Mouse (Mus musculus) spleen, adult 2 months (tissue): ENCODE results near the gene Mlxipl. TPM values are rescaled to one million over a fixed set of nuclear protein-coding genes. Genes with fewer than 3 reads are reported as not detected.
A peak's percentile ranks its signal among the peaks of the same experiment; 100 is the strongest.

Source experiments
- DNase-seq, 2 experiments: peaks; one replicate each; pipeline versions ENCODE4 v3.0.0 to v3.0.0-alpha.2; 2012 to 2021; ENCODE audit warnings: low spot score in 2 of 2, low read depth in 1 of 2
- H3K27ac ChIP-seq: fragments of 200-500 bp; 2 replicates; pipeline ENCODE4 v1.5.1; 2012; ENCODE audit warnings: low read length, inconsistent platforms; ENCODE audit not compliant: insufficient read depth
- H3K27me3 ChIP-seq: fragments of 200-500 bp; 2 replicates; pipeline ENCODE4 v1.6.1; 2012; ENCODE audit warnings: mild to moderate bottlenecking, moderate library complexity, low read length, inconsistent platforms; ENCODE audit not compliant: control insufficient read depth, insufficient read depth
- H3K36me3 ChIP-seq: fragments of 200-500 bp; 2 replicates; pipeline ENCODE4 v1.6.1; 2012; ENCODE audit warnings: mild to moderate bottlenecking, low read length, inconsistent platforms; ENCODE audit not compliant: control insufficient read depth, insufficient read depth
- H3K4me1 ChIP-seq: fragments of 200-500 bp; 2 replicates; pipeline ENCODE4 v1.6.1; 2011; ENCODE audit warnings: inconsistent platforms; ENCODE audit not compliant: control insufficient read depth, insufficient read depth, insufficient read length
- H3K4me3 ChIP-seq: fragments of 200-500 bp; 2 replicates; pipeline ENCODE4 v1.5.1; 2011; ENCODE audit warnings: mild to moderate bottlenecking, inconsistent platforms; ENCODE audit not compliant: insufficient read depth, insufficient read length; ENCODE audit errors: extremely low read depth
- CTCF ChIP-seq: fragments of 200-500 bp; IDR thresholded peaks from 2 replicates; pipeline ENCODE4 v1.5.1; 2011; ENCODE audit warnings: mild to moderate bottlenecking, inconsistent platforms; ENCODE audit not compliant: insufficient read depth, insufficient read length, insufficient replicate concordance; ENCODE audit errors: extremely low read depth
- POLR2A ChIP-seq: fragments of 200-500 bp; IDR thresholded peaks from 2 replicates; pipeline ENCODE4 v1.6.1; 2011; ENCODE audit warnings: low read depth, low read length, inconsistent platforms
- WGBS: fragments of 180-500 bp; shearing (Covaris S2); methylation state at CpG from one replicate; pipeline ENCODE4 v1.1.7; 2018; 5-methylcytosine and 5-hydroxymethylcytosine counted together
- polyA plus RNA-seq: library from polyadenylated mRNA; depleted of rRNA; stranded (reverse); fragments of >200 nt; gene quantifications from 2 replicates; pipeline ENCODE4 v1.2.3, GENCODE M21; 2012

Gene Mlxipl
- polyA plus RNA-seq, 1 experiment, result 1.2 TPM

DNA sequence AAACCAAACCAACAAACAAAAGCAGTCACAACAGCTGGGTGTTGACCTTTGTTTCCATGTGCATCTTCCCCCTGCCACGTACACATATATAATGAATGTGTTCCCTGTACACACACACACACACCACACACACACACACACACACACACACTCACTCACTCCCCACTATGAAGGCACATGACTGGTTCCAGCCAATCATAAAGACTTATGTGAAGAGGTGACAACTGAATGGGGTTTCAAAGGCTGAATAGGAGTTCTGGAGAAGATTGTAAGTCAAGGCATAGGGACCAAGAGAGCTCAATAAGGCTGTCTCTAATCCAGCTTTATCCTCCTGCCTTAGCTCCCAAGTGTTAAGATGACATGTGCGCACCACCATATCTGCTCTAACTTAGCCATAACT, 10.1 kb upstream of the Mlxipl start:
- Histone ChIP-seq H3K27me3 (peaks cover 7% of the 10 kb centered on the region), H3K4me1 (no peaks in the 10 kb centered on the region; the same call in 1 of the 2 replicates), H3K4me3 (no peak overlapping the region), H3K36me3 (no peaks in the 10 kb centered on the region), H3K27ac (no peak overlapping the region)
- TF ChIP-seq POLR2A (no peak), CTCF (no peak)
- 91% methylated on average over 2 of the region's 2 CpGs for WGBS
- no peak for DNase-seq

DNA sequence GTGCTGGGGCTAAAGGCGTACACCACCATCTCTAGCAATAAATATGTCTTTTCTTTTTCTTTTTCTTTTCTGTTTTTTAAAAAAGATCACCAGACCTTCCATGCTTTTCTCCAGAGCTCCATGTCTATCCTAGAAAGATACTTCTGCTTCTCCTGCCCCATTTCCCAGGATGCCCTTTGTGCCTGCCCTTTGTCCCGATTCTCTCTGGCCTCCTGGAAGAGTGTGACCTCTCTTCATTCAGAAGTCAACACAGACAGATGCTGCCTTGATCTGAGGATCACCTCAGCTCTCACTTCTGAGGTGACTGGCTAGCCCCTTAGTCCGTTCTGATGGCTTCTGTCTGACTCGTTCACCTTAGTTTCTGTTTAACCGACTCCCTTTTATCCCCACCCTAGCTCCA, 9.2 kb upstream of the Mlxipl start:
- 78% methylated on average over 5 of the region's 5 CpGs for WGBS
- TF ChIP-seq CTCF (no peak), POLR2A (no peak)
- Histone ChIP-seq H3K4me3 (no peak overlapping the region), H3K36me3 (no peaks in the 10 kb centered on the region), H3K4me1 (no peaks in the 10 kb centered on the region; the same call in 1 of the 2 replicates), H3K27me3 (peaks cover 7% of the 10 kb centered on the region), H3K27ac (no peak overlapping the region)
- DNase-seq, result no peak

DNA sequence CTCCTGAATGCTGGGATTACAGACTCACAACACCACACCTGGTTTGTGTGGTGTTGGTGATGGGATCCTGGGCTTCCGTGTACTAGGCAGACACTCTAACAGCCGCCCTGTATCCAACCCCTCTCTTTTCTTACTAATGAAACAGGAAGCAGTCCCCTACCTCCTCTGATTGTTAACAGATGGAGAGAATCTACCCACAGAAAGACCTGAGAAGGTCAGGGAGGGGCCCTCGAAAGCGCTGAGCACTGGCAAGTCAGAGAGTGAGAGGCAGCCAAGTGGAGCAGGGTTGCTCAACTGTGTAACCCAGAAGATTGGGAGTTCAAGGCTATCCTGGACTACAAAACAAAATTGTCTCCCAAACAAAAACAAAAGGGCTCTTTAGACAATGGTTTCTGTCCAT, 2.8 kb upstream of the Mlxipl start:
- 42% methylated on average over 4 of the region's 4 CpGs for WGBS
- Histone ChIP-seq H3K4me3 (no peak overlapping the region), H3K36me3 (no peaks in the 10 kb centered on the region), H3K27ac (no peak overlapping the region), H3K4me1 (no peaks in the 10 kb centered on the region), H3K27me3 (peaks cover 2% of the 10 kb centered on the region; the same call in 1 of the 2 replicates)
- DNase-seq, result no peak
- TF ChIP-seq POLR2A (no peak), CTCF (no peak)

DNA sequence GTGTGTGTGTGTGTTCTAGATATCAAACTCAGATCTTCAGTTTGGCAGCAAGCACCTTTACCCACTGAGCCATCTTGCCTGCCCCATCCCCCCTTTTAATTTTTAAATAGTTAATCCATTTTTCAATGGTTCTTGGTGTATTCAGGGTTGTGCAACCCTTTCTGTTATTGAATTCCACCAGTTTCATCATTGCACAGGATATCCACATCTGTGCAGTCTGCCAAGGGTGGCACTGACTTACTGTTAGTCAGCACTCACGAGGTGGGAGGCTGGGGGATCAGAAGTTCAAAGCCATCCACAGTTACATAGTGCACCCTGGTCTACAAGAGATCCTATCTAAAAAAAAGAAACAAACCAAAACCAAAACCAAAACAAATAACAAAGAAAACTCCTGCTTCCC, 11.3 kb downstream of the Mlxipl start:
- WGBS, result 31% methylated on average over 1 of the region's 1 CpGs
- TF ChIP-seq CTCF (no peak), POLR2A (no peak)

DNA sequence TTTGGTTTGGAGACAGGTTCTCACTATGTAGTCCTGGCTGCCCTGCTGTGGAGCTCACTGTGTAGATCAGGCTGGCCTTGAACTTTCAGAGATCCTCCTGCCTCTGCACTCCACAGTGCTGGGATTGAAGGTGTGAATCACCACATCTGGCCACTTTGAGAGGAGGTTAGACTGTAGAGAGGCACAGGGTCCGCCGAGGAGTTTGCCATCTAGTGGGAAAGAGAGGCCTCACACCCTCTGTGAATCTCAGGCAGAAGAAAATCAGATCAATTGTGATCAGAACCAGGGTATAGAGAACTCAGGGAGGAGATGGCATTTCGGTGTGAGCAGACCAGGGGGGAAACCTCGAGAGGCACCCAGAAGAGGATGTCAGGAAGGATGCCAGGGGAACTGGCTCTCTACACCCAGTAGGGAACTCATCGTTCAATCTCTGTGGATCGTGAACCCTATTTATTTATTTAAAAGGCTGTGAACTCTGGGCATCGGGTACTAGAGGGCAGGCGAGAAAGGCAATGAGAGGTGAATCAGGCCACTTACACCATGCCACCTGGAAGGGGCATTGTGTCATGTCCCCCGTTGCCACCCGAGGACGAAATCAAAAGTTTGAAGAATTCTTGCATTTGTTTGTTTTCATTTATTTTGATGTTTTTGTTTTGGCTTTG, 14.4 kb downstream of the Mlxipl start:
- peaks cover 10% of the 10 kb centered on the region for H3K27me3 ChIP-seq
- H3K27ac ChIP-seq, result no peak overlapping the region
- 57% methylated on average over 11 of the region's 11 CpGs for WGBS
- DNase-seq, result no peak
- H3K36me3 ChIP-seq, result no peaks in the 10 kb centered on the region
- H3K4me1 ChIP-seq, result peaks cover 5% of the 10 kb centered on the region
- TF ChIP-seq CTCF, result no peak; the same call in 1 of the 2 replicates
- no peak for TF ChIP-seq POLR2A
- H3K4me3 ChIP-seq, result no peak overlapping the region

More for the DNA sequence above, 11.3 kb downstream of the Mlxipl start:
- no peaks in the 10 kb centered on the region for H3K27me3 ChIP-seq
- no peaks in the 10 kb centered on the region for H3K36me3 ChIP-seq
- DNase-seq, result no peak
- no peak overlapping the region for H3K27ac ChIP-seq
- no peak overlapping the region for H3K4me3 ChIP-seq
- H3K4me1 ChIP-seq, result no peaks in the 10 kb centered on the region

DNA sequence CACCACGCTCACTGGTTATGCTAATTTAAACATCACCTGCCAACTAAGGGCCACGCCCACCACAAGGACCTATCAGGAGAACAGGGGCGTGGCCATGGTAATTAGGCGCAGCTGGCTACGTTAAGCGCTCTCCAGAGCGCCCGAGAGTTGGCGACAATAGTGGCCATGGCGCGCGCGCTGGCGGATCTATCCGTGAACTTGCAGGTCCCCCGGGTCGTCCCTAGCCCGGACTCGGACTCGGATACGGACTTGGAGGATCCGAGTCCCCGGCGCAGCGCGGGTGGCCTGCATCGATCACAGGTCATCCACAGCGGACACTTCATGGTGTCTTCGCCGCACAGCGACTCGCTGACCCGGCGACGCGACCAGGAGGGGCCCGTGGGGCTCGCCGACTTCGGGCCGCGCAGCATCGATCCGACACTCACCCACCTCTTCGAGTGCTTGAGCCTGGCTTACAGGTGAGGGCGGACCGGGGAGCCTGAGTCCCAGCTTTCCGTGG, 17.1 kb downstream of the Mlxipl start:
- TF ChIP-seq POLR2A (no peak), CTCF (no peak)
- peak; percentile 39 to 46 for DNase-seq
- Histone ChIP-seq H3K4me1 (peaks cover 5% of the 10 kb centered on the region), H3K4me3 (peak overlapping the region; percentile 44; the same call in 1 of the 2 replicates), H3K27ac (no peak overlapping the region), H3K36me3 (no peaks in the 10 kb centered on the region), H3K27me3 (peaks cover 10% of the 10 kb centered on the region)
- 1% methylated on average over 48 of the region's 48 CpGs for WGBS
